Mouse (Mus musculus): ENCODE results near the gene Lyg1.

Lyg1 gene

DNA sequence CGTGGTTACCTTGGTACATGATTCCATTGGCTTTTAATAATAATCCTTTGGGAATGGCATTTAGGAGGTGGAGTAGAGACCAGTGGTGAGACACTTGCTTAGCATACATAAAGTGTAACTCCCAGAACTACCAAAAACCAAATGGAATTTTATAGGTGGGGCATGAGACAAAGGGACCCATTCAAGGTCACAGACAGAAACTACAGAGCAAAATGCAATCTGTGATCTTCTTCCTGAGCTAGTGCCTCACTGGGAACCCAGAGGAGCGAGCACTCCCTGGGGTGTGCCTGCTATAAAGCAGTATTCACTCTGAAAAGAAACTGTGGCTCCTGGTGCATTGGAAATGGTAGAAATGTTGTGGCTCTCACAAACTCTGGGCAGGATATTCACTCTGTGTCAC lies 8.7 kb downstream of the Lyg1 start:
- DNase-seq (ENCODE audit: low spot score): no peak

DNA sequence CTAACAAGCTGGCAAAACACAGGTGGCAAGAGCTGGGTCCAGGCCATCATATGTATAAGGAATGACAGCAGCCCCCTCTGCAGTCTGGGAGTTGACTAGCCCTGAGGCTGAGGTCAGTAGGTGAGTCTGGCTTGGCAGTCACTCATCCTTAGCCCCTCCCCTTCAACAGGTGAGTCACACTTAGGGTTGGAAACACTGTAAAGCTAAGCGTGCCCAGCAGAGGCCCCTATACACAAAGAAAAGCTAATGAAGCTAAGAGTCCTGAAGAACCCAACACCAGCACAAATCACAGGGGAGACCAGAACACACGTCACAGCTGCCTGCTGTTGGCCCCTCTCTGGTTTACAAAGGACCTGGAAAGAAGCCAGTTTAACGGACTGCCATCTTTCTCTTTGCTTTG lies 25.8 kb downstream of the Lyg1 start:
- peak; percentile 64 for DNase-seq (ENCODE audit: low spot score)

DNA sequence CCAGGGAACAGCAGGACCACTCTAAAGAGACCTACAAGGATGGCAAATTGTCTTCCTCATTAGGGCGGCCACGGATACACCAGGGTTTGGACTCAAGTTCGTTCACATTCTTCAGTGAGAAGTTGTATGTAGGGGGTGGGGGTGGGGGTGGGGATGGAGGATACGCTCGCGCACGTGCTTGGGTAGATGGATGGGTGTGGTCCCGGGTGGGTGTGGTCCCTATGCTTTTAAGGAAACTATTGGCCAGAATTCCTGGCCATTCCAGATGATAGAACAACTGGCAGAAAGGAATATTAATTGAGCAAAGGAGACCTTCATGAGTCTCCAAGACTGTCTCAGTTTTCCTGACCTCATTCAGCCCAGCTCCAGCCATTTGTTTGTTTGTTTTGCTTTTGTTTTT lies 31.6 kb downstream of the Lyg1 start:
- DNase-seq (ENCODE audit: low spot score): no peak

DNA sequence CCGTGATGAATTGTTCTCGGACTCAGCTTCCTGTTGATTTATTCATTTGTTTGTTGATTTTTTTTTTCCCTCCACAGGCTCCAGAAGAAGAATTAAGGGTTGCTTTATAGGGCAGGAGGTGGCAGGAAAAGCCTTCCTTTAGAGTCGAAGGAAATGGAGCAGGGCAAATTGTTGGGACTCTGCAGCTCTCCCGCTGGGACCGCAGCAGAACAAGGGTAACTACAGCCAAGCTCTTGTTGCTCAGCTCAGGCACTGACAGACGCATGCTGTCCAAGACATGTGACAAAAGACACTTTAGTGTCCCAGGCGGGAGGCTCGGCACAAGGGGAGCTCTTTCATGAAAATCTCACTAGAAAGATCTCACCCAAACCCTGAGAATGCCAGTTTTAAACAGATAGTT lies 35.0 kb downstream of the Lyg1 start:
- DNase-seq (ENCODE audit: low spot score): no peak

DNA sequence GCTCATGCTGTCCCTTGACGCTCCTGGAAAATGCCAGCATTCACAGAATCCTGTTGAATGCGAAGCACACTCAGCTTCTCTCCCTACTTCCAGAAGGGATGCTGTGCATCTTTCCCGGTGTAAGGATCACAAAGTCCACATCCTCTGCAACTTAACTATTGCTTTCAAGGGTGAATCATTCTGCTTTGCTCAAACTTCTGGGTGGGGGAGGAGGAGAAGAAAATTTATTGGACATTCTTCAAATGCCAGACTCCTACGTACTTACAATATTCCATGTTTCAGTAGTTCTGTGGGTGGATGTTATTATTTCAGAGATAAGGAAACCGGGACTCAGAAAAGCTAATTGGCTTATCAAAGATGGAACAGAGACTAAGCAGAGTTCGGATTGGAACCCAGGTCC lies 39.5 kb downstream of the Lyg1 start:
- no peak for DNase-seq (ENCODE audit: low spot score)

DNA sequence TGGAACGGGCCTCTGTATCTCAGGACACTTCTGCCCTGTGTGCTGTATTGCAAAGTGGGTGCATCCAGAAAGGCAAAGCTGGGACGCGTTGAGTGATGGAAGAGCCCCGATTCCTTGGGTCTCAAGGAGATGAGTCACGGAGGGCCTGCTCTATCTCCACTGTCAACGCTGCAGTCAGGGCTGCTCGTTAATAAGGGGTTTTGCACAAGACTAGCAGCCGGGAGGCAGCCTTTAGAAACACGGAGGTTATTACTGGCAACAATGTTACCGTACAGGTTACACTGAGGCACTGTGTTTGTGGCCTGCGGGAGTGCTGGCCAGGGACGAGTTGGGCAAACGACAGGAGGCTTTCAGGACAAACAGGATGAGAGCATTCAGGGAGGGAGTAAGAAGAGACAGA lies 39.9 kb downstream of the Lyg1 start:
- no peak for DNase-seq (ENCODE audit: low spot score)

- no peak for DNase-seq (ENCODE audit: low spot score)
Observed at GRCm38 (mm10) chr1:37916393-37916792, 41.2 kb downstream of the Lyg1 start, which contains the start of gene Lyg2. Lyg2 (minus strand) TSS chr1:37916493.

GRCm38 (mm10) chr1:37912751-37913150 lies 44.8 kb downstream of the Lyg1 start:
- DNase-seq (ENCODE audit: low spot score): no peak

DNA sequence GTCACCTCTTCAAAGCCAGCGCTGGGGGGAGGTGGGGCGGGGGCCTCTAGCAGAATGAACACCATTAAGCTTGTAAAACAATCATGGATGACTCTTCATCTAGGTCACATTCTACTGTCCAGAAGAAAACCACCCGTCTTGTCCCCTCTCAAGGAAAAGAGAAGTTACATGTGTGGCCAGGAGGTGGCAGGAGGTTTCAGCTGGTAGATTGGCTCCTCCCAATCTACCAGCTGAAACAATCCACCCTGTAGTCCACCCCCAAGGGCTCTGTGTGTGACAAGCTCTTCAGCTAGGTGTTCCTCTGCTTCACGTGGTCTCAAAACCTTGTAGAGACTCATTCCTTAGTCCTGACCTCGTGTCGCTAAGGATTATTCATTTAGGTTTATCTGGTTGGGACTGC lies 54.4 kb downstream of the Lyg1 start:
- DNase-seq (ENCODE audit: low spot score): peak; percentile 18

DNA sequence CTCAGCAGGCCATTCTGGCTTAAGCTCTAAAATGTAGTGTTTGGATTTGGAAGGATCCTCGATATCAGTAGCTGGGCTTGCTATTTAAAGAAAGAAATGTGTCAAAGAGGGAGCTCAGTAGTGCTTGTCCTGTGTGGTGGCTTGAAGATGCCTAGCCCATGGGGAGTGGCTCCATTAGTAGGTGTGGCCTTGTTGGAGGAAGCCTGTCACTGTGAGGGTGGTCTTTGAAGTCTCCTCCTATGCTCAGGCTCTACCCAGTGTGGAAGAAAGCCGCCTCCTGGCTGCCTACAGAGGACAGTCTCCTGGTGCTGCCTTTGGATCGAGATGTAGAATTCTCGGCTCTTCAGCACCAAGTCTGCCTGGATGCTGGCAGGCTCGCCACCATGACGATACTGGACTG lies 57.3 kb downstream of the Lyg1 start:
- no peak for DNase-seq (ENCODE audit: low spot score)

DNA sequence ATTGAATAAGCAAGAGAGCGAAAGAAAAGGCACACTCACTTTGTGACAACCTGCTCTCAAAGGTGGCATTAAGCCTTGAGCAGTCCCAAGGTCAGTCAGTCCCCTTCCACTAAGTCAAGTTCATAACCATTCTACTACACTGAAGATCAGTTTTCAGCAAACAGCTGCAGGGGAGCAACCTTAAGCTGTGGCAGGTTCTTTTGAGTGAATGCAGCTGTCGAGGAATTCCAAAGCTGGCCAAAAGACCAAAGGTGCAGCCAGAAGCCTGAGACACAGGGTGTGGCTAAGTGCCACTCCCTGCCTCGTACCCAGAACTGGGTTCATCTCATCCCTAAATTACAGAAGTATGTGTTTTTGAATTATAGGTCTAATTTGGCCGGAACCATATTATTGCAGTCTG lies 57.7 kb downstream of the Lyg1 start:
- DNase-seq (ENCODE audit: low spot score): no peak

All from urinary bladder, postnatal 14 days (tissue).